Mouse (Mus musculus): ENCODE data around the gene Foxf1.
A peak's percentile ranks its signal among the peaks of the same experiment; 100 is the strongest.

DNA sequence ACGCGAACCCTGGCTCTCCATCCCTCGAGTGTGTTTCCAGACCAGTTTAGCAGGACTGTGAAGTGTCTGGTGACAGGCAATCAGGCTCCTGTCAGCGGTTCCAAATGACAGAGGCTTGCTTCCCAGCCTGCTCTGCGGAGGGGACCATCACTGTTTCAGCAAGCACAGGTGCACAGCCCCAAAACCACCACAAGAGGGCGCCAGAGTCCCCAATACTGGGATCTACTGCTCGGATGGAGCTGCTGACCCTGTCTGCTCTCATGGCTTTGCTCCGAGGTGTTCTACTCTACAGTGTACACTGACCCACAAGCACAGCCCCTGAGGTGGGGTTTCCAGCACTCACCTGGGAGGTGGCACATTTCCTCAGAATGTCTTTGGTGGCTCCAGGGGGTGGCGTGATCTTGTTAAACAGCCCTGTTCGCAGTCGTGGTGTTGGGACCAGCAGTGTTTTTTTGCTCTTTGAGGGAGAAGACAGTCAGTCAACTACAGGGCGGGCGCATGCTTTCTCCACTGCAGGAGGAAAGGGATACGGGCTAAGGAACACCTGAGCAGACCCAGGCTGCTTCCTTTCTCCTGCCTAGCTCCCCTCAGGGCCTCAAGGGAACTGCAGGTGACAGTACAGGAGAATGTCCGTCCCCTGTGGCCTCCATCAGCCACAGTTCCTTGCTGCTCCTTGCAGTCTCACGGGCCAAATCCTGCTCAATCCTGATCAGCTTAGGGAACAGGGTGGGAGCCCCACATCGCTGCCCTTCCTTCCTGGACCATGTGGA is 20.0 kb downstream of the Foxf1 start:
- TF ChIP-seq POLR2A (IDR thresholded peaks at IDR 0.05; ENCODE audit: borderline replicate concordance, extremely low read depth, low read depth, low read length) (no peak), CTCF (IDR thresholded peaks at IDR 0.05; ENCODE audit: insufficient read depth, low read length) (peak; percentile 90)

All from lung, adult 2 months (tissue).